Mouse (Mus musculus): ENCODE measurements around the gene Ercc4.

- TF ChIP-seq CTCF (IDR thresholded peaks at IDR 0.05; ENCODE audit: low read depth, low read length) = no peak
- TF ChIP-seq POLR2A (IDR thresholded peaks at IDR 0.05; ENCODE audit: extremely low read depth, insufficient read depth, low read length) = no peak
Measured at GRCm38 (mm10) chr16:13157314-13157713, 47.8 kb downstream of the Ercc4 start.

Data from liver, adult 2 months (tissue).